Mouse (Mus musculus): ENCODE measurements around the gene Pnck.

The Pnck gene

DNA sequence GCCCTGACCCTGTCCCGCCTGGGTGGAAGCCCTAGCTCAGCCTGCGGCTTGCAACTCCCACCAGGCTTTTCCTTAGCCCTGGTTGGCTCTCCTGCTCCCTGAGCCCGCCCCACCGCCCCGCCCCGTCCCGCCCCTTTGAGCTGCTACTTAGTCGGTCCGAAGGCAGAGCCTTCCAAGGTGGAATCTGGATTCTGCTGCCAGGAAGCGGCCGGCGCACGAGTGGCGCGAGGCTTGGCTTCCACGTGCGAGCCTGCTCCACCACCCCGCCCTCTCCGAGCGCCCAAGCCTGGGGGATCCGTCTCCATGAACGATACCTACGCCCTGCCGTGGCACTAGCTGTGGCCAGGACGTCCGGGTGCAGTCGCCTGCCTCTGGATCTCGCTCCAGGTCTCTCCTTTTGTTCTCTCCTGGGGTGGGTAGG lies 20.7 kb downstream of the Pnck start, which contains the start of gene Dusp9:
TSS of gene Dusp9 (plus strand) at position 165 of the 421 bp plus-strand sequence.
- peak; percentile 40 for DNase-seq (ENCODE audit: low spot score)

DNA sequence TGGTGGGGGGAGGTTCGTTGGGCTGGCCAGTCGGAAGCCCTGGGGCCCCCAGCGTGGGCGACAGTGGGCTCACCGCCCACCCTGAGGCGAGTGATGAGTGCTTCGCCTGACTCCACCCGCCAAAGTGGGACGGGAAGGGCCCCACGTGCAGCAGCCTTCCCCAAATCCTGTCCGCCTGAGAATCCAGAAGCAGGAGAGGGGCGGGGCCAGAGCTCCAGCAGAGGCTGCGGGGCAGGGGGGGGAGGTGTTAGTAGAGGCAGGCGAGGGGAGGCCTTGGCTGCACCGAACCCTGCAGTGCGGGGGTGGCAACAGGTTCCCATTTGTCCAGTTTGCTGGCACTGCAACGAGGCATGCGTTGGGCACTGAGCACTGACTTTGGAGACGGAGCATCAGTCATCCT lies 22.5 kb downstream of the Pnck start:
- DNase-seq (ENCODE audit: low spot score): no peak

DNA sequence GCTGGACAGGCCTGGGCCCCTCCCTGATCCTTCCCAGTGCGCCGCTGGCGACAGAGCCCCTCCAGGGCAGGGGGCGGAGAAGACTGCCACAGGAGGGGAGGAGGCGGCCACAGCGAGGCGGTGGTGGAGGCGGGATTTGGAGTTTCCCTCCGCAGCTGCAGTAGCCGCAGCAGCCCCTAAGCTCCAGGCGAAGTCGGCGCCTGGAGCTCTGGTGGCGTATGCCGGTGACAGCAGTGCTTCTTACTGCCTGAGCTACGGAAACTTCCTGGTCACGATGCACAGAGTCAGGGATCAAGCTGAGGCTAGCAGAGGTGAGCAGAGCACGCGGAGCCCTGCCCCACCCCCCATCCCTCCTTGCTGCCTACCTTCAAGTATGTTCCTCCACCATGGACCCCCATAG lies 24.5 kb downstream of the Pnck start:
- no peak for DNase-seq (ENCODE audit: low spot score)

DNA sequence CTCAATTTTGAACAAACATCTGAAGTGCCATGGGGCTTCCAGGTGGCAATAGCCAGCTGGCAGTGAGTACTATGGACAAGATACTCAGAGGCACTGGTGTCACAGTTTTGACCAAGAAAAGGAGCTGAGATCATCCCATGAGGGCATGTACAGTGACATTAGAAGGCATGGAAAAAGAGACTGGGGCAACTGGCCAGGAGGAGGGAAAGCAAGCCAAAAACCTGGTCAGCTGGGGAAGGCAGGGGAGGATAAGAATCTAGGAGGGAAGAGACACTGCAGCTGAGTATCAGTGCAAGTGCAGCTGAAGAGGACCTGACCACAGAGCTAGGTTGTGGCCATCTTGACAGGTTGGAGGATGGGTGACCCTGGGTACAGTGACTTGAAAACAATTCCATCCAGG lies 32.9 kb downstream of the Pnck start:
- no peak for DNase-seq (ENCODE audit: low spot score)

DNA sequence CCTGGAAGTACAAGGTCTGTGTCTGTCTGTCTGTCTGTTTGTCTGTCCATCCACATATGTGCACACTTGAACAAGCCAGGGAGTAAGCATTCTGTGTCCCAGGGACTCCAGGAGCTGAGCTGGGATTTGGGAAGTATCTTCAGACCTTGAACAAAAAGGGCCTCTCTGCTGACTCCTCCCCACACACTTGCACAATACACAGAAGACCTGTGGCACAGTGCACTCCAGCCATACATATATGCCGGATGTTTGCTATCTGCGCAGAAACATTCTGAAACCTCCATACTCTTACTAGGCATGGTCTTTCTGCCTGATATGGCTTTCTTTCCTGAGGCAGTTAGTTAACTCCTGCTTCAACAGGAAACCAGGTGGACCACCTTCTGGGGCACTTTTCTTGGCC lies 40.0 kb downstream of the Pnck start:
- no peak for DNase-seq (ENCODE audit: low spot score)

DNA sequence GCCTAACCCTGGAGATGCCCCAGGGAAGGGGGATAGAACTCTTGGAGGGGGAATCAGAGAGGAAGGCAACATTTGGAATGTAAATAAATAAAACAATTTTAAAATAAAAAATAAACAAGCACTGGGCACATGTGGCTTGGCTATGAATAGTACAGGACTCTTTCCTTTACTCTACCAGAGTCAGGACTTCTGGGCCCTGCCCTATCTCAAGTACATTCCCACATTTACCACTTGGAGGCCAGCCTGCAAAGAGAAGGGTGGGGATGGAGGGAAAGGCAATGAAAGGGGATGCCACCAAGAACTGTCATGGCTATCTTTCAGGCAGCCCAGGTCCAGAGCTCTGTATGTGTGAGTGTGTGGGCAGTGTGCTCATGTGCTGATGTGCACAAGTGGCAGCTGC lies 40.5 kb downstream of the Pnck start:
- DNase-seq (ENCODE audit: low spot score): no peak

DNA sequence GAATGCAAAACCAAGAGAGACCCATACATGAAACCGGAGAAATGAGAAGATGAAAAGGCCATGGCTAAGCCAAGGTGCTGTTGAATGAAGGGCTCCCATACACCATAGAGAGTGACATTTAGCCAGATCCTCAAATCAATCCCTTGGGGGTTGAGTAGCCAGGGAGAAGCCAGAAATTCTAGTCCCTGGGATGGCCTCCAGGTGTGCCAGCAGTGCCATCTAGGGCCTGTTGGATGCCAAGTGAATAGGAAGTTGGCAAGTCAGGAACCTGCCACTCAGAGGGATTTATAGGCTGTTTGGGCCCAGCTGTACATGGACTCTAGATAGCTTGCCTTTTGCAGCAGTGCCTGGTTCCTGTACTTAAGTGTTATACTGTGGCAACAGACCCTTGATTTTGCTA lies 44.0 kb downstream of the Pnck start:
- no peak for DNase-seq (ENCODE audit: low spot score)

DNA sequence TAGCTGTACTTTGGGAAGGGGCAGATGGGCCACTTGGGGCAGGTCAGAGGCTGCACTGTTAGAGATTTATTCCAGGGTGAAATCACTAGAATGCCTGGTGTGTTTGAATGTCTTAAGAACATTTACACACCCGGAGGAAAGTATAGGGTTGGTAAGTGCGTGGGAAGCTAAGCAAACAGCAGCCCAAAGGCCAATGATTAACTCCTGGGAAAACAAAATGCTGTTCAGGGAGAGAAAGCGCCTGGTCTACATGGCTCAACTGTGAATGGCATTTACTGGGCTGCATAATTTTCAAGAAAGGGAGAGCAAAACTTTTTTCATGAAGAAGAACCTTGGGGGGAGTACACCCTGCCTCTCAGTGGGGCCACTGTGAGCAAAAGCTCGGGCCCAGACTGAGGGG lies 46.3 kb downstream of the Pnck start:
- DNase-seq (ENCODE audit: low spot score): no peak

All from ovary, postnatal 36 days (tissue).